Mouse (Mus musculus) frontal cortex, adult 2 months (tissue): ENCODE results near the gene Usp32. TPM values are rescaled to one million over a fixed set of nuclear protein-coding genes. Genes with fewer than 3 reads are reported as not detected.

ENCODE experiments used
- DNase-seq, 2 experiments: peaks; one replicate each; pipeline ENCODE4 v3.0.0; 2022; ENCODE audit warnings: low spot score in 1 of 2; ENCODE audit errors: extremely low spot score in 1 of 2
- polyA plus RNA-seq: library from polyadenylated mRNA; depleted of rRNA; stranded (reverse); fragments of >200 nt; gene quantifications from 2 replicates; pipeline ENCODE4 v1.2.3, GENCODE M21; 2012

Gene Usp32
- polyA plus RNA-seq, 1 experiment, result 45.9 TPM

DNA sequence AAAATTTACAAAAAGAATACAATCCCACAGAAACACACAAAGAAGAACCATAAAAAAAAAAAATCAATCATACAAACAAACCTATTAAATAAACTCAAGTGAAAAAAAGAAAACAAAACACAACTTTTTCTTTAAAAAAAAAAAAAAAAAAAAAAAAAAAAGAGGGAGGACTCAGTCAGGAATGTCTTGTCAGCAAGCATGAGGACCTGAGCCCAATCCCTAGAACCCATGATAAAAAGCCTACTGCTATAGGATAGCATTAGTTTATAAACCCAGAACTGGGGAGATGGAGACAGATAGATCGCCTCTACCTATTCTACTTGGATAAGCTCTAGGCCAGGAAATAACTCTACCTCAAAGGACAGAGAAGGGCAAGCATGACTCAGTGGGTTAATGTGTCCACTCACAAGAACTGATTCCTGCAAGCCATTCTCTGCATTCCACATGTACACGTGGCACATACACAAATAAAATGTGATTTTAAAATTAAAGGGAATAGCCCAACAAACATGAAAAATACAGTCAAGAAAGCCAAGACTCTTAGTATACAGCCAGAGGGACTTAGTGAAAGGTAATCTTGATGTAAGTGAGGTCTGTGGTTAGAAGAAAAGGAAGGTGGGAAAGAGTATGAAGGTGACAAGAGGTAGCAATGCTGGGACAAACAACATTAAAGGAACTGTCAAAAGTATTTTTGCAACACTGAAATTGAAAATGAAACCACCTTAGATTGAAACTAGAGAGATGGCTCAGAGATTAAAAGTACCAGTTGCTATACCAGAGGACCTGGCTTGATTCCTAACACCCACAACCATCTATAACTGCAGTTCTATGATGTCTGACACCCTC lies 13.5 kb downstream of the Usp32 start:
- DNase-seq, result no peak

DNA sequence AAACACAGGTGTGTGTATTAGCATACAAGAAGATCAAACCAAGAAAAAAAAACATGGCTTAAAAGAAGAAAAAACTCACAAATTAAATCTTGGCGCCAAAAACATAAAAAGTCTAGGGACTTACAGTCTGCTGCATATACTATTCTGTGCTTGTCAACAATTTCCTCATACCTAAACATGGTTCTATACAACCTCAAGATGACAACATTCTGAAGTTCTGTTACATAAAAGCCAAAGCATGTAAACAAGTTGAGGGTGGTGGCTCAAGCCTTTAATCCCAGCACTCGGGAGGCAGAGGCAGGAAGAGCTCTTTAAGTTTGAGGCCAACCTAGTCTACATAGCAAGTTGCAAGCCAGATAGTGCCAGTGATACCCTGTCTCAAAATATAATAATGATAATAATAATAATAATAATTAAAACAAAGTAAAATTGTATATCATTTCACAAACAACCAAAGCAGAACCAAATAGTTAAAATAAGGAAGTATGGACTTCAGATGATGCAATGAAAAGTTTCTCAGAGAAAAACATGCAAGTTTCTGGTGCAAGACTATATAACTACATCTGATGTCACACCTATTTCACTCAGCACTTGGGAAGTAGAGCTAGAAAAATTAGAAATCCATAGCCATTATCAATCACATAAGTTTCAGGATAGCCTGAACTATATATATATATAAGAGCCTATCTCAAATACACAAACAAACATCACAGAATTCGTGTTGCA lies 16.5 kb downstream of the Usp32 start:
- DNase-seq, result no peak

- no peak for DNase-seq
Measured at GRCm38 (mm10) chr11:85122073-85122472, 17.9 kb downstream of the Usp32 start.

- no peak for DNase-seq
Measured at GRCm38 (mm10) chr11:85117160-85117559, 22.8 kb downstream of the Usp32 start.

- DNase-seq, result no peak
Measured at GRCm38 (mm10) chr11:85116084-85116844, 23.7 kb downstream of the Usp32 start.

DNA sequence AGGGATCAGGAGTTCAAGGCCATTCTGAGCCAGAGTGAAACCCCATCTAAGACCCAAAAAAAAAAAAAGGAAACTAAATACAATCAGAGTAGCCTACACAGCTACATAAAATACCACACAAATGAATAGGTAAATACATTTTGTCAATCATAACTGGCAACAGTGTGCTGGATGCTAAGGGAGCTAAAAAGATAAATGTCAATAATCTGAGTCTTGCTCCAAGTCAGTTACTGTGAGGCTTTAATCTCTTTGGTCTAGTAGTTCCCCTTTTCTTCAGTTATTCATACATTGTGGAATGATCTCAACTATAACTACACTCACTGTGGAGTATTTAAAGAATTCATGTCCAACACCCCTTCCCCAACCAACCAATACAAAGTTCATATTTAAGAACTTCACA lies 30.0 kb downstream of the Usp32 start:
- DNase-seq, result no peak

GRCm38 (mm10) chr11:85107217-85107616 lies 32.7 kb downstream of the Usp32 start:
- no peak for DNase-seq

GRCm38 (mm10) chr11:85105836-85106235 lies 34.1 kb downstream of the Usp32 start:
- DNase-seq, result no peak

- no peak for DNase-seq
Measured at GRCm38 (mm10) chr11:85103763-85104162, 36.2 kb downstream of the Usp32 start.

GRCm38 (mm10) chr11:85095116-85095515 lies 44.8 kb downstream of the Usp32 start:
- DNase-seq, result peak in 1 of 2 experiments; percentile 7

- no peak for DNase-seq
Measured at GRCm38 (mm10) chr11:85086253-85086652, 53.7 kb downstream of the Usp32 start.

DNA sequence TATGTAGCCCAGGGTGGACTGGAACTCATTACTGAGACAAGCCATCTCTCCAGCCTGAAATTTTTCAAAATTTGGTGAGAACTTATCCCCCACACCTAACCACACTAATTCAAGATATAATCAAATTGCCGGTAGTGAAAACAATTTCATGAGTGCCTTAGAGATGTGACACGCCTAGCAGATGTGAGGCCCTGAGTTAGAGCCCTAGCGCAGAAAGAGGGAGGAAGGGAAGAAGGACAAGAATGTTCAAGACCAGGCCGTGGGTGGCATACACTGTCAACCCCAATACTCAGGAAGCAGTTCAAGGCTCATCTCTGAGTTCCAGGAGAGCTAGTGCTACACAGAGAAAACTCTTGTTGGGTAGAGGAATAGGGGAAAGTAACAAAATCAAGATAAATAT lies 72.1 kb downstream of the Usp32 start:
- no peak for DNase-seq

GRCm38 (mm10) chr11:85058562-85058961 lies 81.4 kb downstream of the Usp32 start:
- no peak for DNase-seq

GRCm38 (mm10) chr11:85057544-85057943 lies 82.4 kb downstream of the Usp32 start:
- no peak for DNase-seq

- no peak for DNase-seq
Measured at GRCm38 (mm10) chr11:85056901-85057300, 83.1 kb downstream of the Usp32 start.

DNA sequence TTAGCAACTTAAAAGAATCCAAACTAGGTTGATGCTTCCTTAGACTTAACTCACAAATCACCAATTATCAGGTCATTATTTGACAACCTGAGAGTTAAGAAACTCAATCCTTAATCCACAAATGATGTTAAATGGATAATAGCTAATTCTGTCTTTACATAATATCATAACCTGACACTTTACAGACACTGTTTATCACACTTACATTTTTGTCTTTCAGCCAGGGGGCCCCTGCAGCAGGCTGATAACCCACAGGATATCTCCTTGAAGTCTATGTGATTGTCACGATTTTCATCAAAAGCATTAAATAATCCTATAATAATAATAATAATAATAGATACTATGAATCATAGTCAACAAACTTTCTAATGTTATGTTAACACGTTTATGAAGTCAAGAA lies 84.4 kb downstream of the Usp32 start:
- no peak for DNase-seq

DNA sequence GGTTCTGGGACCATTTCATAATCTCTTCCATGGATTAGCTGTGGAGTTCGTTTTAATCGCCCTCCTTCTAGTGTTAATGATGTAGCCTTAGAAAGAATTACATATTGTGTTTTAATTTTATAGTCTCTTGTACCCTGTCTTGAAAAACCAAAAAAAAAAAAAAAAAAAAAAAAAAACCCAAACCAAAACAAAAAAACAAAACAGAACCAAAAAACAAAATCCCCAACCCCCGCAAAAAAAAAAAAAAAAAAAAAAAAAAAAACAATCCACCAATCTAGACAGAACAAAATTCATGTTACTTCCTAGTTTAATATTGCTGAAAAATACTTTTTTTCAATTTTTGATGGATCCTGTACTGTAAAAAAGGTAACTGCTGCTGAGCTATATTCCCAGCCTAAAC lies 100.7 kb downstream of the Usp32 start:
- DNase-seq, result no peak

DNA sequence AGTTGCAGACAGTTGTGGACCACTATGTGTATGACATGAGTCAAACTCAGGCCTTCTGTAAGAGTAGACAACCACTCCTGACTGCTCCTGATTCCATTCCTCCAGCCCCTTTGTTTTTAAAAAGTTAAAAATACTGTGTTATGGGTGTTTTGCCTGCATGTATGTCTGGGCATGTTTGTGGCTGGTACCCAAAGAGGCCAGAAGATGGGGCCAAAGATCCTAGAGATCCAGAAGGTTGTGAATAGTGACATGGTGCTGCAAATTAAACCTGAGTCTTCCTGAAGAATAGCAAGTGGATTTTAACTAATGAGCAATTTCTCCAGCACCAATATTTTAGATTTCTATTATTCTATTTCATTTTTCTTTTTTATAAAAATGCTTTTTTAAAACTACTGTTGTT lies 126.8 kb downstream of the Usp32 start:
- DNase-seq, result no peak

GRCm38 (mm10) chr11:85003566-85003965 lies 136.4 kb downstream of the Usp32 start:
- peak; percentile 31 to 56 for DNase-seq

DNA sequence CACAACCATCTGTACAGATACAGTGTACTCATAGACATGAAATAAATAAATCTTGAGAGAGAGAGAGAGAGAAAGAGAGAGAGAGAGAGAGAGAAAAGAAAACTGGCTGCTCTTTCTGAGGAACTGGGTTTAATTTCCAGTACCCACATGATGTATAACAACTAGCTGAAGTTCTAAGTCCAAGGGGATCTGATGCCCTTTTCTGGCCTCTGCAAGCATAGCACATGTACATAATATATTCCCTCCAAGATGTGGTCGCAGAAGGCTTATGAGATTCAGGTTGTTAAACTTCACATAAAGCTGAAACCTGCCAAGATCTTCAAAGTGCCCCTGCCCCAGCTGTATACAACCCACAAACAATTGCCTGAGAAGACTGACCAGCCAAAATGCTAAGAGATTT lies 144.7 kb downstream of the Usp32 start:
- DNase-seq, result peak in 1 of 2 experiments; percentile 9

GRCm38 (mm10) chr11:84992996-84993395 lies 147.0 kb downstream of the Usp32 start:
- DNase-seq, result no peak
